Mouse (Mus musculus) spleen, postnatal 14 days (tissue): ENCODE measurements around the gene Ksr2.
"Not testable (repeated sequence)": the region's sequence is repeated elsewhere in the genome, so short reads cannot be mapped to it uniquely, and the experiment has no call there.

Source experiments
- DNase-seq, 2 experiments: peaks; one replicate each; pipeline ENCODE4 v3.0.0; 2021 to 2022; ENCODE audit warnings: low spot score in 2 of 2

Ksr2 gene

GRCm38 (mm10) chr5:117413507-117414501, at the start of gene Ksr2:
TSS of gene Ksr2 (plus strand) at chr5:117414000.
- DNase-seq: no peak

GRCm38 (mm10) chr5:117364821-117365220, 49.0 kb upstream of the Ksr2 start:
- DNase-seq: no peak

- DNase-seq: no peak
Observed at GRCm38 (mm10) chr5:117365904-117366561, 47.8 kb upstream of the Ksr2 start.

- no peak for DNase-seq
Observed at GRCm38 (mm10) chr5:117367206-117367605, 46.6 kb upstream of the Ksr2 start.

- no peak for DNase-seq
Observed at GRCm38 (mm10) chr5:117370592-117370991, 43.2 kb upstream of the Ksr2 start.

GRCm38 (mm10) chr5:117373418-117373817, 40.4 kb upstream of the Ksr2 start:
- no peak for DNase-seq

- no peak for DNase-seq
Observed at GRCm38 (mm10) chr5:117374372-117375049, 39.3 kb upstream of the Ksr2 start.

GRCm38 (mm10) chr5:117376331-117376761, 37.5 kb upstream of the Ksr2 start:
- no peak for DNase-seq

- DNase-seq: not testable (repeated sequence)
Observed at GRCm38 (mm10) chr5:117377731-117378130, 36.1 kb upstream of the Ksr2 start.

- DNase-seq: no peak
Observed at GRCm38 (mm10) chr5:117380199-117380598, 33.6 kb upstream of the Ksr2 start.

GRCm38 (mm10) chr5:117381785-117382184, 32.0 kb upstream of the Ksr2 start:
- no peak for DNase-seq

- no peak for DNase-seq
Observed at GRCm38 (mm10) chr5:117383198-117383597, 30.6 kb upstream of the Ksr2 start.

- DNase-seq: peak; percentile 51 to 64
Observed at GRCm38 (mm10) chr5:117388296-117388751, 25.5 kb upstream of the Ksr2 start.

GRCm38 (mm10) chr5:117388877-117389276, 24.9 kb upstream of the Ksr2 start, which contains the start of gene Rfc5:
TSS of gene Rfc5 (minus strand) at chr5:117389047.
- DNase-seq: peak; percentile 87 to 95

GRCm38 (mm10) chr5:117390895-117391294, 22.9 kb upstream of the Ksr2 start:
- no peak for DNase-seq

- DNase-seq: no peak
Observed at GRCm38 (mm10) chr5:117395834-117396233, 18.0 kb upstream of the Ksr2 start.

- DNase-seq: no peak
Observed at GRCm38 (mm10) chr5:117396596-117397014, 17.2 kb upstream of the Ksr2 start.

- DNase-seq: no peak
Observed at GRCm38 (mm10) chr5:117397371-117397770, 16.4 kb upstream of the Ksr2 start.

- no peak for DNase-seq
Observed at GRCm38 (mm10) chr5:117398007-117398550, 15.7 kb upstream of the Ksr2 start.

- DNase-seq: no peak
Observed at GRCm38 (mm10) chr5:117399281-117399680, 14.5 kb upstream of the Ksr2 start.

- no peak for DNase-seq
Observed at GRCm38 (mm10) chr5:117403609-117404008, 10.2 kb upstream of the Ksr2 start.

- not testable (repeated sequence) for DNase-seq
Observed at GRCm38 (mm10) chr5:117404671-117405070, 9.1 kb upstream of the Ksr2 start.
